28 mouse cellular contexts compared by ENCODE assay signal in genomic region chr3:97353803-97354202, GRCm38 (mm10).
"Had no signal": no experiment of that assay in that cellular context is flagged by ENCODE, and none has a peak within 500 bp of the region (broad histone marks: within the 10 kb centered on the region; RNA-seq: fewer than 3 reads in every experiment).

No protein-coding gene starts in this region.

- H3K9me3 ChIP-seq: embryonic facial prominence, embryonic 10.5 days; embryonic facial prominence, embryonic 12.5 days; embryonic facial prominence, embryonic 13.5 days; embryonic facial prominence, embryonic 15.5 days; forebrain, embryonic 10.5 days; forebrain, embryonic 12.5 days; forebrain, embryonic 13.5 days; forebrain, embryonic 15.5 days had no signal

- H3K36me3 ChIP-seq: embryonic facial prominence, embryonic 10.5 days; embryonic facial prominence, embryonic 12.5 days; embryonic facial prominence, embryonic 13.5 days; embryonic facial prominence, embryonic 15.5 days; forebrain, embryonic 10.5 days; forebrain, embryonic 12.5 days; forebrain, embryonic 15.5 days had no signal

- H3K4me1 ChIP-seq: embryonic facial prominence, embryonic 15.5 days; forebrain, embryonic 10.5 days; forebrain, embryonic 13.5 days; forebrain, embryonic 15.5 days had no signal

- H3K4me2 ChIP-seq: embryonic facial prominence, embryonic 12.5 days; embryonic facial prominence, embryonic 13.5 days; embryonic facial prominence, embryonic 15.5 days; forebrain, embryonic 12.5 days; forebrain, embryonic 13.5 days; forebrain, embryonic 15.5 days had no signal

- DNase-seq: cerebellum, adult 18-20 months; cerebellum, adult 2 months; cerebellum, adult 8-10 months; cerebellum, adult 9-10 months; cerebellum, adult 9-11 months; cerebellum, postnatal 10 days; cerebellum, postnatal 14 days; cerebellum, postnatal 25 days; cerebellum, postnatal 36 days; embryo, embryonic 11 days; forebrain, postnatal 0 days; gastrocnemius, adult 2 months; gastrocnemius, postnatal 10 days; gastrocnemius, postnatal 14 days; gastrocnemius, postnatal 25 days; gastrocnemius, postnatal 36 days; heart, adult 18-20 months had no signal

- H3K27me3 ChIP-seq: embryonic facial prominence, embryonic 12.5 days; embryonic facial prominence, embryonic 13.5 days; embryonic facial prominence, embryonic 15.5 days; forebrain, embryonic 12.5 days; forebrain, embryonic 13.5 days; forebrain, embryonic 15.5 days had no signal

- H3K9ac ChIP-seq: embryonic facial prominence, embryonic 12.5 days; embryonic facial prominence, embryonic 13.5 days; embryonic facial prominence, embryonic 15.5 days; forebrain, embryonic 12.5 days; forebrain, embryonic 13.5 days; forebrain, embryonic 15.5 days; forebrain, postnatal 0 days had no signal

- H3K4me3 ChIP-seq: embryonic facial prominence, embryonic 10.5 days; embryonic facial prominence, embryonic 12.5 days; embryonic facial prominence, embryonic 13.5 days; embryonic facial prominence, embryonic 15.5 days; erythroblast, embryonic 14.5 days; forebrain, embryonic 10.5 days; forebrain, embryonic 12.5 days; forebrain, embryonic 13.5 days; forebrain, embryonic 15.5 days; gastrocnemius, adult 2 months had no signal

- ATAC-seq: forebrain, embryonic 13.5 days; forebrain, embryonic 14.5 days; forebrain, embryonic 15.5 days; forebrain, embryonic 16.5 days; forebrain, postnatal 0 days had no signal

- H3K27ac ChIP-seq: embryonic facial prominence, embryonic 10.5 days; embryonic facial prominence, embryonic 12.5 days; embryonic facial prominence, embryonic 13.5 days; embryonic facial prominence, embryonic 15.5 days; forebrain, embryonic 10.5 days; forebrain, embryonic 12.5 days; forebrain, embryonic 13.5 days; forebrain, embryonic 15.5 days; gastrocnemius, adult 2 months had no signal
